Mouse (Mus musculus): ENCODE data around the gene Olfr985. TPM values are rescaled to one million over a fixed set of nuclear protein-coding genes. Genes with fewer than 3 reads are reported as not detected.

The Olfr985 gene
- polyA plus RNA-seq (2012; rRNA removed): not detected in 2 replicates

- H3K4me3 ChIP-seq (replicated peaks; ENCODE audit: extremely low read depth, low read depth, low read length): no peak within 1 kb of the TSS
- no peak for DNase-seq
- TF ChIP-seq CTCF (IDR thresholded peaks at IDR 0.05; ENCODE audit: insufficient read depth, low read length) (no peak), POLR2A (IDR thresholded peaks at IDR 0.05; ENCODE audit: borderline replicate concordance, extremely low read depth, low read depth, low read length) (no peak)
- 91% methylated on average over 1 of the region's 1 CpGs for WGBS
- no peaks in the 10 kb centered on the region for H3K4me1 ChIP-seq (ENCODE audit: control insufficient read depth, insufficient read depth, low read length)
Measured at GRCm38 (mm10) chr9:40130084-40130483, at the start of gene Olfr985. Gene Olfr985 (minus strand): TSS chr9:40130184.

GRCm38 (mm10) chr9:40177017-40177416 lies 47.0 kb upstream of the Olfr985 start:
- no peak for DNase-seq
- Histone ChIP-seq H3K4me3 (replicated peaks; ENCODE audit: extremely low read depth, low read depth, low read length) (no peak overlapping the region), H3K4me1 (ENCODE audit: control insufficient read depth, insufficient read depth, low read length) (no peaks in the 10 kb centered on the region)
- WGBS: 70% methylated on average over 6 of the region's 6 CpGs
- TF ChIP-seq POLR2A (IDR thresholded peaks at IDR 0.05; ENCODE audit: borderline replicate concordance, extremely low read depth, low read depth, low read length) (no peak), CTCF (IDR thresholded peaks at IDR 0.05; ENCODE audit: insufficient read depth, low read length) (no peak)

DNA sequence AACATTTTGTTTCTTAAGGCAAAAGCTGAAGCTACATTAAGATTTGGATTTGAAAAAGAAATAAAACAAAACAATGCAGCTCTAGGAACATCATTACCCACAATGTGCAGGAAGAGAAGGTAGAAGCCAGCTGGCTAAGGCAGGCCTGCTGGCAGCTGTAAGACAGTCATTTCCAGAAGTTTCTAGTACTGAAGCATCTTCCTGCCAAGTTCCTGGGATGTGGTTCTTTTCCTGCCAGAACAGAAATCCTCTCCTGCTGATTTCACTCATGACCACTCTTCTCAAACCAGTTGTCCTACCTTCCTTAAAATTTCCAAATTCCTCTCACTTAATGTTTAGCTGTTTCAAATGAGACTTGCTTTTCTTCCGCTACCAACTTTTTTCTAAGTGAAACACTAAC lies 36.5 kb upstream of the Olfr985 start:
- H3K4me3 ChIP-seq (replicated peaks; ENCODE audit: extremely low read depth, low read depth, low read length): no peak overlapping the region
- DNase-seq: no peak
- no peaks in the 10 kb centered on the region for H3K4me1 ChIP-seq (ENCODE audit: control insufficient read depth, insufficient read depth, low read length)
- 68% methylated on average over 1 of the region's 1 CpGs for WGBS
- no peak for TF ChIP-seq CTCF (IDR thresholded peaks at IDR 0.05; ENCODE audit: insufficient read depth, low read length)
- TF ChIP-seq POLR2A (IDR thresholded peaks at IDR 0.05; ENCODE audit: borderline replicate concordance, extremely low read depth, low read depth, low read length): no peak

DNA sequence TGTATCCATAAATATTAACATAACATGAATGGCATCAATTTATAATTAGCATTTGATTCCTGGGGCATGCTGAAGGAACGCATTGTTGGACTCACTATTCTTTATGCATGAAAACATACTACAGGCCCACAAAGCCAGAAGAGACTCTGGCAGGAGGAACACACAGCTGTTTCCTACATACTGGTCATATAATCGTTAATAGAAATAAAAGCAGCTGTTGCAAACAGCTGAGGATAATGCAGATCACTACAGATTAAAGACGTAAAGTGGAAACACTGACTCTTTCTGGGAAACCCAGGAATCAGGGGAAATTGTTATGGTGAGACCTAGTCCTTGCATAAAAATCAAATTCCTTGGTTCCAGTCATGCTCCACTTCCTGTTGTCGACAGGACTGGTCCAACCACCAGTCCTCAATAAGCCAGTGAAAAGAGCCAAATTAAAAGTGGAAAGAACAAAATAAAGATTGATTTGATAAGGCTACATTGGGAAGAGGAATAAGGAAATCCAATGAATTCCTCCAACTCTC lies 25.2 kb upstream of the Olfr985 start:
- no peak for DNase-seq
- 65% methylated on average over 4 of the region's 4 CpGs for WGBS
- TF ChIP-seq POLR2A (IDR thresholded peaks at IDR 0.05; ENCODE audit: borderline replicate concordance, extremely low read depth, low read depth, low read length) (no peak), CTCF (IDR thresholded peaks at IDR 0.05; ENCODE audit: insufficient read depth, low read length) (no peak)
- Histone ChIP-seq H3K4me3 (replicated peaks; ENCODE audit: extremely low read depth, low read depth, low read length) (no peak overlapping the region), H3K4me1 (ENCODE audit: control insufficient read depth, insufficient read depth, low read length) (no peaks in the 10 kb centered on the region)

GRCm38 (mm10) chr9:40141544-40141943 lies 11.6 kb upstream of the Olfr985 start:
- TF ChIP-seq CTCF (IDR thresholded peaks at IDR 0.05; ENCODE audit: insufficient read depth, low read length): no peak
- no peak for TF ChIP-seq POLR2A (IDR thresholded peaks at IDR 0.05; ENCODE audit: borderline replicate concordance, extremely low read depth, low read depth, low read length)
- no peak for DNase-seq
- Histone ChIP-seq H3K4me1 (ENCODE audit: control insufficient read depth, insufficient read depth, low read length) (no peaks in the 10 kb centered on the region), H3K4me3 (replicated peaks; ENCODE audit: extremely low read depth, low read depth, low read length) (no peak overlapping the region)
- 40% methylated on average over 1 of the region's 1 CpGs for WGBS

DNA sequence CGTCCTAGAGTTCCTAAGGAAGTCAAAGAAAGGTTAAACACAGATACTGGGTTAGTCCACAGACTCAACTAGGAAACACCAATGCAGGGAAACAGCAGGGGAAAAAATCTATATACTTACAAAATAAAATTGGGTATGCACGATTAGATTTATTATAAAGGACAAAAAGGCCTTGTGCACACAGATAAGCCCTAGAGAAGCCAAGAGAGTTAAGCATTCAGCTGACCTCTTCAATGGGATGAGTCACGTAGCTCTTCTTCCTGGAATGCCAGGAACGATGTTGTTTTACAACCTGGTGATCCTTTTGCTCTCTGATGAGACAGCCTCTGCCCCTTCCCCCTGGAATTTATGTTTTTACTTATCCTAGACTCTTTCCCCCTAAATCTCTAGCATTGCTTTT lies 9.5 kb upstream of the Olfr985 start:
- no peak overlapping the region for H3K4me3 ChIP-seq (replicated peaks; ENCODE audit: extremely low read depth, low read depth, low read length)
- no peak for DNase-seq
- H3K4me1 ChIP-seq (ENCODE audit: control insufficient read depth, insufficient read depth, low read length): no peaks in the 10 kb centered on the region
- TF ChIP-seq CTCF (IDR thresholded peaks at IDR 0.05; ENCODE audit: insufficient read depth, low read length) (no peak), POLR2A (IDR thresholded peaks at IDR 0.05; ENCODE audit: borderline replicate concordance, extremely low read depth, low read depth, low read length) (no peak)
- 60% methylated on average over 4 of the region's 4 CpGs for WGBS

DNA sequence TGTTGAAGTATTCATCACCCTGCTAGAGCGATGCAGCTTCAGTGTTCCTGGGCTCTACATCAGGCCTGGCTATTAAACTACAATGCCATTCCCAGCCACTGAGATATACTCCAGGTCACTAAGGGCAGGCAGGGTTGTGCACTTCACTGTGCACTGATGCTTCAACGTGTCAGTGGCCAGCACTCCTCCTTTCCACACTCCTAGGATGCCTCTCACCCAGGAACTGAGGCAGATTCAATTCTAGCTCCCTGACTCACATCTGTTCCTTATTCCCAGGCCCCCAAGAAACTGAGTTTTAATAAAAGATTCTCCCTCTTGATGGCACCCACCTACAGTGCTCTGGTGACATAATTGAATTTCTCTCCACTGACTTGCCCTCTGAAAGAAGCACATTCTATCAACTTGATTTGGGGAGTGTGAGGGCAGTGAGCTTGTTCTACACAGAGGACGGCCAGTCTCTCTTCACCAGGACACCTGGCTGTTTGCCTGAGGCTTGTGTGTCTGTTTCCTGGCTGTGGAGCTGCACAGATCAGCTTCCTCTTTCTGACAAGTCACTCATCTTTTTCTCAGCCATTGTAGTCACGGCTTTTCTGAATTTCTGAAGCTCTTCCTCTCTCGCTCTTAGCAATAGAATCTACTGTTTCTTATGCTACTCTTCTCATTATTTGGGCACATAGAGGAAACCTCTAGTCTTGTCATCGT lies 7.2 kb upstream of the Olfr985 start:
- no peak for TF ChIP-seq POLR2A (IDR thresholded peaks at IDR 0.05; ENCODE audit: borderline replicate concordance, extremely low read depth, low read depth, low read length)
- no peak for TF ChIP-seq CTCF (IDR thresholded peaks at IDR 0.05; ENCODE audit: insufficient read depth, low read length)
- no peak for DNase-seq

DNA sequence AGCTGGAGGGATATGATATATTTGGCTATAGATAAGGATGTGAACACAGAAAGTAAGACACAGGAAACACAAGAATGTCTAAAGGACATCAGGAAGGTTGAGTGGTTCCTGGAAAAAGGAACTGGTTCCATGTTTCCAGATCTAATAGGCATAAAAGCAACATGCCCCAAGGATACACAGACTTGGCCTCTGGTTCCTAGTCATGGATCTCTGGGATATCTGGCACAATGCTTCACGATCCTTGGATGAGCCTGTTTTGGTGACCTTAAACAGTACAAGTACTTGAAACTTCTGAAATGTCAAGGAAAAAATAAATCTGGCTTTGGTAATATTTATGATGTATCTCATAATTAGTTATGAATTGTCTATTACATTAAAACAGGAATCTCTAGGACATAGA lies 572 bp upstream of the Olfr985 start:
- H3K4me1 ChIP-seq (ENCODE audit: control insufficient read depth, insufficient read depth, low read length): no peaks in the 10 kb centered on the region
- TF ChIP-seq POLR2A (IDR thresholded peaks at IDR 0.05; ENCODE audit: borderline replicate concordance, extremely low read depth, low read depth, low read length) (no peak), CTCF (IDR thresholded peaks at IDR 0.05; ENCODE audit: insufficient read depth, low read length) (no peak)
- H3K4me3 ChIP-seq (replicated peaks; ENCODE audit: extremely low read depth, low read depth, low read length): no peak overlapping the region
- 86% methylated on average over 1 of the region's 1 CpGs for WGBS
- no peak for DNase-seq

More for the DNA sequence above, 7.2 kb upstream of the Olfr985 start:
- H3K4me3 ChIP-seq (replicated peaks; ENCODE audit: extremely low read depth, low read depth, low read length): no peak overlapping the region
- no peaks in the 10 kb centered on the region for H3K4me1 ChIP-seq (ENCODE audit: control insufficient read depth, insufficient read depth, low read length)
- WGBS: 63% methylated on average over 6 of the region's 6 CpGs

- DNase-seq: no peak
- TF ChIP-seq POLR2A (IDR thresholded peaks at IDR 0.05; ENCODE audit: borderline replicate concordance, extremely low read depth, low read depth, low read length) (no peak), CTCF (IDR thresholded peaks at IDR 0.05; ENCODE audit: insufficient read depth, low read length) (no peak)
- 60% methylated on average over 5 of the region's 5 CpGs for WGBS
- Histone ChIP-seq H3K4me1 (ENCODE audit: control insufficient read depth, insufficient read depth, low read length) (no peaks in the 10 kb centered on the region), H3K4me3 (replicated peaks; ENCODE audit: extremely low read depth, low read depth, low read length) (no peak overlapping the region)
Measured at GRCm38 (mm10) chr9:40117287-40117659, 12.7 kb downstream of the Olfr985 start.

DNA sequence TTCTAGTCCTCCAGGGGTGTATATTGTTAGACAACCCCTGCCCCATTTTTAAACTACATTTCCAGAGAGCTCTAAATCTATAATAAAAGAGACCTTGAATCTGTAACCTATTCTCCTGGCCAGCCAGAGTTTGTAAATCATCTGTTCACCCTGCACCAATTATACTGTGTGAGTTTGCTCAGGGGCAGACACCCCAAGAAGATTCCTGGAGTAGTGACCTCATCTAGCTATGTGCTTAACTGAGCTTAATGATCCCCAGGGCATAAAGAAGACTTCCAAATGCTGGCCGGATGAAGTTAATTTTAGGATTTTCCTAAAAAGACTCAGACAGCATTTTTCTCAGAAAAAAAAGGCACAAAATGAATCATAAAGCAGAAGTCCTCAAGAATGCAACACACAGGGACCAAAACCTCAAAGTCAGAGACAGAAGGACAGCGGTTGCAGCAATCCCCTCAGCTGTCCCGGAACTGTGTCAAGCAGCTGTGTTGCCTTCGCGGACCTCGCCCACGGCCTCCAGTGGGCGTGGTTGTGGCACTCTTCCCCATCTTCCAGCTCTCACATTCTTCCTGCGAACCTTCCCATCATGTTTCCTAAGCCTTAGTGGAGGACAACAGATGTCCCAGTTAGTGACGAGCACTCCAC lies 13.2 kb downstream of the Olfr985 start:
- WGBS: 42% methylated on average over 10 of the region's 10 CpGs
- Histone ChIP-seq H3K4me1 (ENCODE audit: control insufficient read depth, insufficient read depth, low read length) (no peaks in the 10 kb centered on the region), H3K4me3 (replicated peaks; ENCODE audit: extremely low read depth, low read depth, low read length) (no peak overlapping the region)
- DNase-seq: peak; percentile 18
- TF ChIP-seq CTCF (IDR thresholded peaks at IDR 0.05; ENCODE audit: insufficient read depth, low read length) (no peak), POLR2A (IDR thresholded peaks at IDR 0.05; ENCODE audit: borderline replicate concordance, extremely low read depth, low read depth, low read length) (no peak)

Data from lung, adult 2 months (tissue).